Comparison of ENCODE assay signal across 8 mouse cellular contexts in the genomic region with DNA sequence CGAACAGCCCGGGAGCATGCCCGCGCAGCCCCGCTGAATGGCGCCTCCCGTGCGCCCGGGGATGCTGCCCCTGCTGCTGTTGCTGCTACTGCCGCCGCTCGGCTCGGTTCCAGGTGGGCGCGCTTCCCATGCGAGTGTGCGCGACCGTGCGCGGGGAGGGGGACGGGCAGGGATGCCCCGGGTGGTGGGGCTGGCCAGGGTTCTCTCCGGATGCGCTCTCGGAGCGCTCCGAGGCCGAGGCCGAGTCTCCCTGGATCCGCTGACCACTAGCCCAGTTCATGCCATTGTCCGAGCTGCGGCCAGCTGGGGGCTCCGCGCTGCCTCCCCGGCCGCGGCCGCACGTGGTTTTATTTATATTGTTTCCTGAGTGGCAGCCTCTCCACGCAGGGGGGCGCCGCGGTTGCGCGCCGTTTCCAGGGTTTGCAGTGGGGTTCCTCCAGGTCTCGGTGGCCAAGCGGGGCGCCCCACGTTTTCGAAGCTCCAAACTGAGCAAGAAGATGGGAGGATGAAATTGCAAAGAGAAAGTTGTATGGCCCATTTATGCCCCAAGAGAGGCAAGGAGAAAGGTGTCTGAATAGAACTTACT. TPM values are rescaled to one million over a fixed set of nuclear protein-coding genes. Genes with fewer than 3 reads are reported as not detected.
DNase-seq lines count a peak whose midpoint lies in the region; ATAC-seq and TF ChIP-seq lines count a peak whose summit lies in the region.

No protein-coding gene starts in this region.

- no peaks in the 10 kb centered on the region for H3K36me3 ChIP-seq in hindbrain, embryonic 15.5 days
- H3K36me3 ChIP-seq in midbrain, embryonic 14.5 days (ENCODE audit: control insufficient read depth, insufficient read depth, low read length): no peaks in the 10 kb centered on the region

- peak; percentile 68 for ATAC-seq in frontal cortex, adult (ENCODE audit: low TSS enrichment)
- peak; percentile 85 for ATAC-seq in hindbrain, embryonic 15.5 days (ENCODE audit: low FRiP score, low read depth)
- ATAC-seq in midbrain, embryonic 14.5 days (ENCODE audit: low FRiP score, low TSS enrichment): peak; percentile 83

- peak overlapping the region; percentile 97 for H3K4me2 ChIP-seq in hindbrain, embryonic 15.5 days
- peak overlapping the region; percentile 100 for H3K4me2 ChIP-seq in midbrain, embryonic 14.5 days (ENCODE audit: low read length)

- no peak for TF ChIP-seq POLR2A in cerebellum, adult 2 months (IDR thresholded peaks at IDR 0.05; ENCODE audit: borderline replicate concordance, insufficient read depth, low read length)

- intact Hi-C loops in left cerebral cortex, postnatal 14 days (cut with DNase I): no loop called here

- H3K27ac ChIP-seq in cerebellum, adult 2 months (ENCODE audit: insufficient read depth, low read length): no peak overlapping the region
- H3K27ac ChIP-seq in hindbrain, embryonic 15.5 days (replicated peaks): peak overlapping the region; percentile 68
- peak overlapping the region; percentile 76 for H3K27ac ChIP-seq in midbrain, embryonic 14.5 days (replicated peaks; ENCODE audit: low read depth, low read length)

- H3K9ac ChIP-seq in hindbrain, embryonic 15.5 days: peak overlapping the region; percentile 59
- peak overlapping the region; percentile 76 for H3K9ac ChIP-seq in midbrain, embryonic 14.5 days (replicated peaks; ENCODE audit: low read length)

- no peaks in the 10 kb centered on the region for H3K9me3 ChIP-seq in hindbrain, embryonic 15.5 days
- no peaks in the 10 kb centered on the region for H3K9me3 ChIP-seq in midbrain, embryonic 14.5 days (ENCODE audit: control insufficient read depth, low read length)

- peak overlapping the region; percentile 41 for H3K4me3 ChIP-seq in cerebellum, adult 2 months (replicated peaks; ENCODE audit: insufficient read depth, low read depth, low read length)
- H3K4me3 ChIP-seq in hindbrain, embryonic 15.5 days: peak overlapping the region; percentile 60
- H3K4me3 ChIP-seq in midbrain, embryonic 14.5 days (replicated peaks; ENCODE audit: low read depth, low read length): peak overlapping the region; percentile 73

- peak; percentile 16 for DNase-seq in kidney, adult 18-20 months
- DNase-seq in kidney, adult 11 months: no peak
- peak; percentile 36 to 46 for DNase-seq in cerebellum, adult 2 months
- peak; percentile 59 to 60 for DNase-seq in left cerebral cortex, postnatal 14 days (ENCODE audit: low spot score in 2 of 2)
- DNase-seq in midbrain, embryonic 14.5 days: peak; percentile 83
- peak; percentile 15 for DNase-seq in telencephalon, adult 2 months (ENCODE audit: low read depth, low spot score)

- under 1% methylated on average over 51 of the region's 52 CpGs for WGBS in cerebellum, adult 2 months
- under 1% methylated on average over 40 of the region's 52 CpGs for WGBS in hindbrain, embryonic 15.5 days
- under 1% methylated on average over 50 of the region's 52 CpGs for WGBS in midbrain, embryonic 14.5 days

- no peaks in the 10 kb centered on the region; the same call in 1 of the 2 replicates for H3K27me3 ChIP-seq in cerebellum, adult 2 months (ENCODE audit: control insufficient read depth, insufficient read depth, low read length)
- H3K27me3 ChIP-seq in hindbrain, embryonic 15.5 days: peaks cover 5% of the 10 kb centered on the region; the same call in 1 of the 2 replicates
- H3K27me3 ChIP-seq in midbrain, embryonic 14.5 days (ENCODE audit: control insufficient read depth, insufficient read depth, low read length): peaks cover 9% of the 10 kb centered on the region; the same call in 1 of the 2 replicates

- H3K4me1 ChIP-seq in cerebellum, adult 2 months (ENCODE audit: control insufficient read depth, insufficient read depth, low read length): no peaks in the 10 kb centered on the region
- peaks cover 22% of the 10 kb centered on the region for H3K4me1 ChIP-seq in hindbrain, embryonic 15.5 days (replicated peaks)
- H3K4me1 ChIP-seq in midbrain, embryonic 14.5 days (ENCODE audit: control insufficient read depth, insufficient read depth, low read length): peaks cover 15% of the 10 kb centered on the region

- TF ChIP-seq CTCF in cerebellum, adult 2 months (IDR thresholded peaks at IDR 0.05; ENCODE audit: borderline replicate concordance, insufficient read depth, low read depth, low read length): no peak

RNA-seq across cellular contexts. Expression of gene Prtg, which starts 0.8 kb away (rescaled TPM):
- polyA plus RNA-seq in cerebellum, adult 2 months (2012; rRNA removed): 0.46 and 0.57 TPM in 2 replicates
- 0.41 and 0.49 TPM in 2 replicates for polyA plus RNA-seq in hindbrain, embryonic 15.5 days (2015; fragmentation: Nextera tagmentation; extraction: Ambion mirVana)
- 1 to 10 TPM; 1.1 to 1.4 TPM for total RNA-seq in left cerebral cortex, postnatal 14 days (2021)
- 0.30 and 0.54 TPM in 2 replicates for polyA plus RNA-seq in midbrain, embryonic 14.5 days (2014; fragmentation: Nextera tagmentation; extraction: Ambion mirVana)
